12 mouse cellular contexts compared by ENCODE assay signal in the genomic region with DNA sequence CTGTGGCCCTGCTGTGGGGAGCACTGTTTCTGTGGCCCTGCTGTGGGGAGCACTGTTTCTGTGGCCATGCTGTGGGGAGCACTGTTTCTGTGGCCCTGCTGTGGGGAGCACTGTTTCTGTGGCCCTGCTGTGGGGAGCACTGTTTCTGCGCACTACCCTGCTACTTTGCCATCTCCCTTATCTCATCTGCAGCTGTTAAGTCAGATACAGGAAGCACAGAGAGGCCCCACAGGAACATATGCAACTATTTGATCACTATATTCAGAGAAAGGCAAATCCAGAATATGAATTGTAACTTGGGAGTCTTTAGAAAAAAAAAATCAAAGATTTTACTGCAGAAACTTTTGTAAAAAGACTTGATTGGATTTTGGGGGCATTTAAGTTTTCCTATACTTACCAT.
"Had no signal": no experiment of that assay in that cellular context is flagged by ENCODE, and none has a peak within 500 bp of the region (broad histone marks: within the 10 kb centered on the region; RNA-seq: fewer than 3 reads in every experiment).

No protein-coding gene starts in this region.

- H3K9me3 ChIP-seq: limb, embryonic 12.5 days; lung, embryonic 15.5 days; midbrain, embryonic 13.5 days had no signal

- H3K4me1 ChIP-seq: limb, embryonic 12.5 days; lung, embryonic 15.5 days; midbrain, embryonic 13.5 days had no signal

- H3K4me2 ChIP-seq: limb, embryonic 12.5 days; lung, embryonic 15.5 days; midbrain, embryonic 13.5 days had no signal

- ATAC-seq: intestine, postnatal 0 days; midbrain, embryonic 13.5 days had no signal

- DNase-seq: kidney, adult 8-10 months; kidney, postnatal 36 days; layer of hippocampus, adult 9-11 months; lung, postnatal 14 days; right cerebral cortex, postnatal 14 days had no signal

- H3K27ac ChIP-seq: kidney, postnatal 0 days; limb, embryonic 12.5 days; lung, embryonic 15.5 days; macrophage; midbrain, embryonic 13.5 days; stomach, postnatal 0 days had no signal

- H3K9ac ChIP-seq: limb, embryonic 12.5 days; lung, embryonic 15.5 days; midbrain, embryonic 13.5 days had no signal

- H3K27me3 ChIP-seq: limb, embryonic 12.5 days; lung, embryonic 15.5 days; midbrain, embryonic 13.5 days had no signal

- H3K4me3 ChIP-seq: limb, embryonic 12.5 days; lung, embryonic 15.5 days; midbrain, embryonic 13.5 days had no signal
